In the genomic region with DNA sequence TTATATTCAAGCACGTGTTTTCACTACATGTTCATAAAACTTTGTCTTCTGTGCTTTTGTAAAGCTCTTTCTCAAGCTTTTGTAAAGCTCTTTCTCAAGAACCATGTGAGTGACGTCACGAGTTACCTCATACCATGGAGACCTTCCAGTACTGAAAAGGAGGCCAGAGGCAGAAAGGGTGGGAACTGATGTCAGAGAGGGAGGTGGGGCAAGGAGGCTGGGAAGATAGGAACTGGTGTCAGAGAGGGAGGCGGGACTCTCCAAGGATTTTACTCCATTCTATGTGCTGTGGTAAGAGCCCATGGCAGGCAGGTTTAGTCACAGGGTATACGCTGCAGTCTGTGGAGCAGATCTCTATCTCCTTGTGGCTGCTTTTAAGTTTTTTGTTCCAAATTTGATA, we compare ENCODE assay signal across 9 mouse cellular contexts. TPM values are rescaled to one million over a fixed set of nuclear protein-coding genes. Genes with fewer than 3 reads are reported as not detected.
A peak's percentile ranks its signal among the peaks of the same experiment; 100 is the strongest.
DNase-seq lines count a peak whose midpoint lies in the region.
"Had no signal": no experiment of that assay in that cellular context is flagged by ENCODE, and none has a peak within 500 bp of the region (broad histone marks: within the 10 kb centered on the region; RNA-seq: fewer than 3 reads in every experiment).

No protein-coding gene starts in this region.

- peak; percentile 19 for DNase-seq in heart, adult 8-10 months (ENCODE audit: low spot score)
- DNase-seq in heart, adult 11 months: no peak
- peak; percentile 72 for DNase-seq in NIH3T3 (ENCODE audit: low read depth)
- DNase-seq in gonadal fat pad, adult 2 months (ENCODE audit: low read depth): peak; percentile 68
- DNase-seq in lung, postnatal 25 days (ENCODE audit: low spot score): peak; percentile 27
- no peak for DNase-seq in thymus, postnatal 4 days
- DNase-seq in spleen, postnatal 10 days (ENCODE audit: low spot score in 2 of 2): no peak
- DNase-seq: kidney, adult 2 months; right cerebral cortex, postnatal 4 days had no signal

RNA-seq across cellular contexts. Expression of a gene that starts 31.3 kb away (rescaled TPM):
- total RNA-seq in heart, adult 8-10 months (2022): under 1 TPM; 0.09 to 0.25 (median 0.17) TPM
- polyA plus RNA-seq in gonadal fat pad, adult 2 months (2012; rRNA removed): 0.04 and 0.08 TPM in 2 replicates

Comparison
In these comparisons a context has a peak if more than half of its experiments do, and no peak if none do; other contexts are left out.
1. DNase-seq: peak in heart, adult 8-10 months (single experiment), NIH3T3 (single experiment), gonadal fat pad, adult 2 months (single experiment) and lung, postnatal 25 days (single experiment); none in heart, adult 11 months (single experiment), thymus, postnatal 4 days (single experiment) and spleen, postnatal 10 days (0 of 2).